Mouse (Mus musculus) ES-Bruce4 (cell line): ENCODE data around the gene Abhd16b. TPM values are rescaled to one million over a fixed set of nuclear protein-coding genes. Genes with fewer than 3 reads are reported as not detected.
"Not testable (repeated sequence)": the region's sequence is repeated elsewhere in the genome, so short reads cannot be mapped to it uniquely, and the experiment has no call there.

Experiments used
- H3K27ac ChIP-seq: 2 replicates; pipeline ENCODE4 v1.5.1; 2012; ENCODE audit warnings: low read length, inconsistent platforms; ENCODE audit not compliant: insufficient read depth
- H3K27me3 ChIP-seq: 2 replicates; pipeline ENCODE4 v1.6.1; 2012; ENCODE audit warnings: mild to moderate bottlenecking, low read length, inconsistent platforms; ENCODE audit not compliant: control insufficient read depth, poor library complexity, insufficient read depth, severe bottlenecking
- H3K36me3 ChIP-seq: 2 replicates; pipeline ENCODE4 v1.6.1; 2012; ENCODE audit warnings: inconsistent platforms, mild to moderate bottlenecking, low read length, moderate library complexity; ENCODE audit not compliant: control insufficient read depth, poor library complexity, insufficient read depth, severe bottlenecking
- H3K4me1 ChIP-seq: one replicate; pipeline ENCODE4 v1.8.1; 2011; ENCODE audit warnings: low read length; ENCODE audit not compliant: control insufficient read depth, insufficient read depth
- H3K4me3 ChIP-seq: 2 replicates; pipeline ENCODE4 v1.5.1; 2011; ENCODE audit warnings: low read depth, mild to moderate bottlenecking, low read length
- H3K9ac ChIP-seq: 2 replicates; pipeline ENCODE4 v1.6.1; 2012; ENCODE audit warnings: low read depth, mild to moderate bottlenecking, inconsistent platforms; ENCODE audit not compliant: poor library complexity, severe bottlenecking
- H3K9me3 ChIP-seq: replicated peaks from 2 replicates; pipeline ENCODE4 v1.6.1; 2012; ENCODE audit warnings: mild to moderate bottlenecking, low read length, inconsistent platforms; ENCODE audit not compliant: control insufficient read depth, poor library complexity, insufficient read depth, severe bottlenecking
- CTCF ChIP-seq: IDR thresholded peaks from one replicate; pipeline ENCODE4 v1.8.1; 2011; ENCODE audit warnings: low read depth, low read length
- EP300 ChIP-seq: IDR thresholded peaks from 2 replicates; pipeline ENCODE4 v1.6.1; 2011; ENCODE audit warnings: low read depth, low read length; ENCODE audit not compliant: insufficient read depth
- POLR2A ChIP-seq: IDR thresholded peaks from one replicate; pipeline ENCODE4 v1.8.1; 2011; ENCODE audit warnings: low read length; ENCODE audit not compliant: insufficient read depth
- polyA plus RNA-seq: library from polyadenylated mRNA; stranded (reverse); fragments of >200 nt; gene quantifications from 2 replicates; pipeline ENCODE4 v1.2.4, GENCODE M21; 2011; ENCODE audit warnings: low read depth; ENCODE audit not compliant: missing spikeins, insufficient read depth, insufficient read length

The Abhd16b gene
- polyA plus RNA-seq, 1 experiment, result not detected

DNA sequence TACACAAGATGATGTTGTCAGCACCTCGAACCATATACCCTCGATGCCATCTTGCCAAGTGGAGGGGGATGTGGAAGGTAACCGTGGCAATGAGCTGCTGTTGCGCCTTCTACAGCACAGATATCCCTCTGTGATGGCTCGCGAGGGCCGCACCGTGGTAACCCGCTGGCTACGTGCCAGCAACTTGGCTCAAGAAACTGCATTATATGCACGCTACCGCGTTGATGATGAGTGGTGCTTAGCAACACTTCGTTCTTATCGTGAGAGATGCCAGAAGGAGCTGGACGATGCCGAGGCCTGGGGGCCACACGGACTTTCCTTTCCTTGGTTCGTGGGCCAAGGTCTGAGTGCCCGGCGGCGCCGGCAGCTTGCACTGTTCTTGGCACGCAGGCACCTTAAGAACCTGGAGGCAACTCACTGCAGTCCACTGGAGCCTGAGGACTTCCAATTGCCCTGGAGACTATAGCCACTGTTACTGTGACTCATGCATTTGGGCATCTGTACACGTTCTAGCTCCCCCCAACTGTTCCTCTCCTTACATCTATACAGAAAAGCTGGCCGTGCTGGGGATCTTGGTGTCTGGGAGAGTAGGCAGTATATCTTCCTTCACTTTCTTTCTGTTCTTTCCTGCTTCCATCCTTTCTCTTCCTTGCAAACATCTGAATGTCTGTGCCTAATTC lies 1.4 kb downstream of the Abhd16b start:
- H3K27ac ChIP-seq, result no peak overlapping the region
- H3K9me3 ChIP-seq, result no peaks in the 10 kb centered on the region
- no peaks in the 10 kb centered on the region for H3K27me3 ChIP-seq
- no peaks in the 10 kb centered on the region for H3K4me1 ChIP-seq
- no peak overlapping the region for H3K9ac ChIP-seq
- peak overlapping the region; percentile 27 for H3K4me3 ChIP-seq
- peaks cover 2% of the 10 kb centered on the region; the same call in 1 of the 2 replicates for H3K36me3 ChIP-seq
- TF ChIP-seq EP300 (no peak), CTCF (no peak), POLR2A (no peak)

DNA sequence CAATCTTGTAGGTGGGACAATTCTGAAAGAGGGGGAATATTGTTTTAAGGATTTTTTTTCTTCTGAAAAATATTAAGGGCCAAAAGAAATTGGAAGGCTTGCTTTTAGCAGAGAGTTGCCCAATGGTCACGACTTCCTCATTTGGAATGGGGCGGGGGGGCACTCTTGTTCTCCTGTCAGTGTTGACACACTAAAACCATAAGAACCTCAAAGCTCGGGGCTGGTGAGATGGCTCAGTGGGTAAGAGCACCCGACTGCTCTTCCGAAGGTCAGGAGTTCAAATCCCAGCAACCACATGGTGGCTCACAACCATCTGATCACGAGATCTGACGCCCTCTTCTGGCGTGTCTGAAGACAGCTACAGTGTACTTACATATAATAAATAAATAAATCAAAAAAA lies 2.8 kb downstream of the Abhd16b start:
- H3K9me3 ChIP-seq, H3K4me3 ChIP-seq, H3K4me1 ChIP-seq, H3K27me3 ChIP-seq, H3K27ac ChIP-seq: not testable (repeated sequence)
- Histone ChIP-seq H3K9ac (peak overlapping the region; percentile 20; the same call in 1 of the 2 replicates), H3K36me3 (peaks cover 15% of the 10 kb centered on the region; the same call in 1 of the 2 replicates)

DNA sequence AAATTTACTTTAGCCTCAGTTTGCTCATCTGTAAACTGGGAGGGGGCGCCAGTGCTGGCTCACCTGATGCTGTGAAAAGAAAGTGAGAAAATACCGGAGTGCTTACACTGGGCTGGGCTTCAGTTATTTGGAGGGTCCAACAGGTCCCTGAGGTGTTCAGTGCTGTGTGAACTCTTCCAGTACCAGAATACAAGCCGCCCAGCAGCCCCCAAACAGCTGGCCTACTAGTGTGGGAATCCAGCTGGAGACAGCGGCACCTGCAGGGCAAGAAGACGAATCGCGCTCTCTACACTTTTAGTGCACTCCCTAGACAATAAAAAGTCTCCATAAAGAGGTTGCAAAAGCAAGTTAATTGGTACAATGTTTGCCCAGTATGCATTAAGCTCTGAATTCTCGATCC lies 3.3 kb downstream of the Abhd16b start:
- TF ChIP-seq POLR2A (no peak), CTCF (peak; percentile 52)
- H3K9me3 ChIP-seq, result no peaks in the 10 kb centered on the region
- H3K36me3 ChIP-seq, result peaks cover 19% of the 10 kb centered on the region
- H3K4me1 ChIP-seq, result no peaks in the 10 kb centered on the region
- H3K27ac ChIP-seq, result no peak overlapping the region
- H3K9ac ChIP-seq, result peak overlapping the region; percentile 20; the same call in 1 of the 2 replicates
- H3K4me3 ChIP-seq, result peak overlapping the region; percentile 88
- H3K27me3 ChIP-seq, result no peaks in the 10 kb centered on the region

DNA sequence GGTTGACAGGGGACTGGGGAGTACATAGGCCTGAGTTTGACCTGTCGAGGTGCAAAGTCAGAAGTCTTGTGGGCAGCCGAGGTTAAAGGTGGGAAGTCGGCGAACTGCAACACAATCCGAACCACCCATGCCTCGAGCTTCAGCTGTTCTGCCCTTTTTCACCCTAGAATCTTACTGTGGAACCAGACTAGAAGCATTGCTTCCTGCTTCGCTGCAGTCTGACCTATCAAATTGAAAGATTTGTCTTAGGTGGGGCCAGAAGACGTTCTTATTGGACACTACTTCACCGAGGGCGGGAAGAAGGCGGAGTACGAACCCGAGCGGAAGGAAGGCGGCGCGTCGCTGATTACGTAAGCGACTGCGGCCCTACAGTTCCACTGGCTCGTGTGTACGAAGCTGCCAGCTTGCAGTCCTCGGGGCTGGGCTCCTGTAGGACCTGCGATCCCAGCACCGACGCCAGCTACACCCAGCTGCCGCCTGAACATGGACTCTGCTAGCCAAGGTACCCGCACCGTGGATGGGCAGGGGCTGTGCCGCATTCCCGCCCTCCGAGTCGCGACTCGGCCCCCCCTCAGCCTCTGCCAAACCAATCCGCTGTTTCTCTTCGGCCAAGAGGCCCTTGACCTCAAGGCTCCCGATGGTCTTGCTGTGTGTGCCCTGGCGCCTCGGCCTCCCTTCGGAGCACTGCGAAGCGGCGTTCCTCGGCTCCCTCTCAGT lies 4.0 kb downstream of the Abhd16b start, which contains the start of gene Tpd52l2:
TSS of gene Tpd52l2 (plus strand) at position 312 of the 717 bp plus-strand sequence.
- TF ChIP-seq POLR2A, result peak; percentile 72
- no peak for TF ChIP-seq CTCF
- peak; percentile 29; the same call in 1 of the 2 replicates for TF ChIP-seq EP300
- no peaks in the 10 kb centered on the region for H3K4me1 ChIP-seq
- H3K9ac ChIP-seq, result peak within 1 kb of the TSS; percentile 63
- H3K4me3 ChIP-seq, result peak within 1 kb of the TSS; percentile 88
- no peaks in the 10 kb centered on the region for H3K27me3 ChIP-seq
- no peaks in the 10 kb centered on the region for H3K9me3 ChIP-seq
- H3K36me3 ChIP-seq, result peaks cover 26% of the 10 kb centered on the region
- peak within 1 kb of the TSS; percentile 33 for H3K27ac ChIP-seq

DNA sequence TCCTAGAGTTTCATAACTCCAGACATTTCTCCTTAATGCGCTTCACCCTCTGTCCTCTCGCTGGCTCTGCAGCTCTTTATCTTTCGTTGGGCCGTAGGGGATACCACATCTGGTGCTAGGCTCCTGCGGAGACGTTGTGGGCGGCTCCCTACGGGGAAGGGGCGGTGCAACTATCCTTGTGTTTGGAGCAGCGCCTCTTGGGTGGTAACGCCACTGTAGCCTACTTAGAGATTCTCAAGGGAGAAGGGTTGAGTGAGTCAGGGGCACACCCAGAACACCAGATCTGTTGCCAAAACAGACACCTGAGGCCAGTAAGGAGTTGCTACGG lies 4.5 kb downstream of the Abhd16b start:
- Histone ChIP-seq H3K27me3 (no peaks in the 10 kb centered on the region), H3K4me3 (peak overlapping the region; percentile 81), H3K27ac (peak overlapping the region; percentile 33), H3K36me3 (peaks cover 31% of the 10 kb centered on the region), H3K4me1 (no peaks in the 10 kb centered on the region), H3K9ac (peak overlapping the region; percentile 63), H3K9me3 (no peaks in the 10 kb centered on the region)
- no peak for TF ChIP-seq CTCF
- no peak for TF ChIP-seq EP300
- no peak for TF ChIP-seq POLR2A

DNA sequence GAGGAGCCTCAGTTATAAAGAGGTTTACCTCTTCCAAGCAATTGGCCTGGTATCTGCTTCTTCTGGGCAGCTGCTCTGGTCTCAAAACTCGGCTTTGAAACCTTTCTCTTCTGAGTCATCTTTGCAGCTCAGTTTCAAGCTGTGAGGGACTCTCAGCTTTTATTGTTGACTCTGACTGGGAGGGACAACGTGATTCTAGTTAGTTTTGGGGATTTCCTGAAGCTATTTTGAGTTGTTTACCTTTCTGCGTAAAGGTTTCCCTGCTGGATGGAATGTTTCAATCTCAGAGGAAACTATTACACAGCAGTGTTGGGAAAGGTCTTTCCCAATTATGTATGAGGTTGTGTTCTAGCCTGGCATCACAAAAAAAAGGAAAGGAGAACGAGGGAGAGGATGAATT lies 5.6 kb downstream of the Abhd16b start:
- H3K9me3 ChIP-seq, result no peaks in the 10 kb centered on the region
- no peaks in the 10 kb centered on the region for H3K27me3 ChIP-seq
- peaks cover 41% of the 10 kb centered on the region for H3K36me3 ChIP-seq
- H3K4me3 ChIP-seq, result no peak overlapping the region
- TF ChIP-seq POLR2A (no peak), EP300 (no peak), CTCF (no peak)
- no peak overlapping the region for H3K9ac ChIP-seq
- H3K27ac ChIP-seq, result no peak overlapping the region
- H3K4me1 ChIP-seq, result no peaks in the 10 kb centered on the region
